Mouse (Mus musculus) cortical plate, adult 2 months (tissue): ENCODE data around the gene Epb41l4b.

Experiments
- CTCF ChIP-seq: fragments of 200-500 bp; IDR thresholded peaks from 2 replicates; pipeline ENCODE4 v1.5.1; 2011; ENCODE audit warnings: mild to moderate bottlenecking, control low read depth, low read length; ENCODE audit not compliant: insufficient read depth; ENCODE audit errors: extremely low read depth
- POLR2A ChIP-seq: fragments of 200-500 bp; IDR thresholded peaks from 2 replicates; pipeline ENCODE4 v1.6.1; 2011; ENCODE audit warnings: mild to moderate bottlenecking, low read length, control low read depth; ENCODE audit not compliant: insufficient read depth; ENCODE audit errors: extremely low read depth

GRCm38 (mm10) chr4:57064830-57065229 is 78.4 kb downstream of the Epb41l4b start:
- TF ChIP-seq POLR2A (no peak), CTCF (no peak)
